Mouse (Mus musculus) bone marrow, adult 2 months (tissue): ENCODE data around the gene Socs2.

Experiments used
- CTCF ChIP-seq: fragments of 200-500 bp; IDR thresholded peaks from 2 replicates; pipeline ENCODE4 v1.5.1; 2011; ENCODE audit warnings: low read length, control low read depth; ENCODE audit not compliant: control insufficient read depth, insufficient read depth
- POLR2A ChIP-seq: fragments of 200-500 bp; IDR thresholded peaks from 2 replicates; pipeline ENCODE4 v1.6.1; 2011; ENCODE audit warnings: low read depth, mild to moderate bottlenecking, control low read depth, low read length, borderline replicate concordance; ENCODE audit not compliant: control insufficient read depth

- no peak for TF ChIP-seq CTCF
- no peak for TF ChIP-seq POLR2A
Measured at GRCm38 (mm10) chr10:95462231-95462630, 45.3 kb upstream of the Socs2 start.
